Mouse (Mus musculus) liver, adult 2 months (tissue): ENCODE measurements around the gene Umps.

Experiments used
- CTCF ChIP-seq: fragments of 200-500 bp; IDR thresholded peaks from 2 replicates; pipeline ENCODE4 v1.5.1; 2011; ENCODE audit warnings: low read depth, low read length, control low read depth
- POLR2A ChIP-seq: fragments of 200-500 bp; IDR thresholded peaks from 2 replicates; pipeline ENCODE4 v1.6.1; 2011; ENCODE audit warnings: low read length, control low read depth; ENCODE audit not compliant: insufficient read depth; ENCODE audit errors: extremely low read depth

- TF ChIP-seq POLR2A (no peak), CTCF (no peak)
These were observed 45.3 kb downstream of the Umps start for GRCm38 (mm10) chr16:33921514-33921913.
